Mouse (Mus musculus): Measurements from ENCODE around the gene Epop.

Epop gene

GRCm38 (mm10) chr11:97591910-97592309, 37.6 kb downstream of the Epop start:
- no peak for DNase-seq (ENCODE audit: extremely low read depth, insufficient read length, low spot score)

- DNase-seq (ENCODE audit: extremely low read depth, insufficient read length, low spot score): no peak
Observed at GRCm38 (mm10) chr11:97590227-97590960, 39.1 kb downstream of the Epop start.

GRCm38 (mm10) chr11:97589216-97589615, 40.3 kb downstream of the Epop start:
- no peak for DNase-seq (ENCODE audit: extremely low read depth, insufficient read length, low spot score)

GRCm38 (mm10) chr11:97585932-97586331, 43.6 kb downstream of the Epop start:
- DNase-seq (ENCODE audit: extremely low read depth, insufficient read length, low spot score): no peak

- no peak for DNase-seq (ENCODE audit: extremely low read depth, insufficient read length, low spot score)
Observed at GRCm38 (mm10) chr11:97584476-97584875, 45.0 kb downstream of the Epop start.

GRCm38 (mm10) chr11:97579088-97579857, 50.2 kb downstream of the Epop start:
- DNase-seq (ENCODE audit: extremely low read depth, insufficient read length, low spot score): no peak

GRCm38 (mm10) chr11:97578286-97578685, 51.2 kb downstream of the Epop start:
- DNase-seq (ENCODE audit: extremely low read depth, insufficient read length, low spot score): no peak

All from 3134 (cell line).